Mouse (Mus musculus) liver, postnatal 0 days (tissue): ENCODE results near the gene Prdm5. TPM values are rescaled to one million over a fixed set of nuclear protein-coding genes. Genes with fewer than 3 reads are reported as not detected.

Experiments
- ATAC-seq: fragments of 200-750 bp; cut with Nextera tagmentation; 2 replicates; pipeline ENCODE4 v1.8.0; 2017; ENCODE audit warnings: mild to moderate bottlenecking, moderate library complexity
- DNase-seq: peaks from one replicate; pipeline ENCODE4 v3.0.0-alpha.2; 2016
- H3K27ac ChIP-seq: fragments of 300-500 bp; sonication (generic); 2 replicates; pipeline ENCODE4 v1.5.1; 2014; ENCODE audit warnings: antibody characterized with exemption, moderate library complexity, mild to moderate bottlenecking, low read depth
- H3K27me3 ChIP-seq: fragments of 300-500 bp; sonication (generic); 2 replicates; pipeline ENCODE4 v1.6.1; 2014; ENCODE audit warnings: low read length, control low read depth, mixed read lengths; ENCODE audit not compliant: insufficient read depth
- H3K36me3 ChIP-seq: fragments of 300-500 bp; sonication (generic); replicated peaks from 2 replicates; pipeline ENCODE4 v1.6.1; 2014; ENCODE audit warnings: mild to moderate bottlenecking, control low read depth, low read length, moderate library complexity, mixed read lengths; ENCODE audit not compliant: insufficient read depth
- H3K4me1 ChIP-seq: fragments of 300-500 bp; sonication (generic); 2 replicates; pipeline ENCODE4 v1.6.1; 2014; ENCODE audit warnings: antibody characterized with exemption, mild to moderate bottlenecking, control low read depth; ENCODE audit not compliant: insufficient read depth
- H3K4me2 ChIP-seq: fragments of 300-500 bp; sonication (generic); 2 replicates; pipeline ENCODE4 v1.6.1; 2014; ENCODE audit warnings: low read depth, mild to moderate bottlenecking, low read length, moderate library complexity, mixed read lengths
- H3K4me3 ChIP-seq: fragments of 300-500 bp; sonication (generic); 2 replicates; pipeline ENCODE4 v1.5.1; 2014; ENCODE audit warnings: low read depth, low read length
- H3K9ac ChIP-seq: fragments of 300-500 bp; sonication (generic); replicated peaks from 2 replicates; pipeline ENCODE4 v1.6.1; 2014; ENCODE audit warnings: mild to moderate bottlenecking, moderate library complexity
- H3K9me3 ChIP-seq: fragments of 300-500 bp; sonication (generic); 2 replicates; pipeline ENCODE4 v1.6.1; 2016; ENCODE audit warnings: mild to moderate bottlenecking, control low read depth, low read length, mixed read lengths
- CTCF ChIP-seq: sonication (generic); IDR thresholded peaks from 2 replicates; pipeline ENCODE4 v1.5.1; 2016; ENCODE audit warnings: antibody characterized with exemption, low read depth
- EP300 ChIP-seq: IDR thresholded peaks from 2 replicates; pipeline ENCODE4 v1.6.1; 2016; ENCODE audit warnings: antibody characterized with exemption, low read depth, mild to moderate bottlenecking
- WGBS: fragments of 180-500 bp; shearing (Covaris S2); extraction: QIAGEN DNeasy Blood & Tissue Kit; methylation state at CpG from one replicate; pipeline ENCODE4 v1.1.7; 2014; ENCODE audit not compliant: insufficient replicate concordance; 5-methylcytosine and 5-hydroxymethylcytosine counted together
- polyA plus RNA-seq: library from polyadenylated mRNA; unstranded; fragments of >200 nt; fragmentation: Nextera tagmentation; extraction: Ambion mirVana; gene quantifications from 2 replicates; pipeline ENCODE4 v1.2.1, GENCODE M21; 2015

Gene Prdm5
- polyA plus RNA-seq, 1 experiment from 2014 or later: 0.92 TPM

DNA sequence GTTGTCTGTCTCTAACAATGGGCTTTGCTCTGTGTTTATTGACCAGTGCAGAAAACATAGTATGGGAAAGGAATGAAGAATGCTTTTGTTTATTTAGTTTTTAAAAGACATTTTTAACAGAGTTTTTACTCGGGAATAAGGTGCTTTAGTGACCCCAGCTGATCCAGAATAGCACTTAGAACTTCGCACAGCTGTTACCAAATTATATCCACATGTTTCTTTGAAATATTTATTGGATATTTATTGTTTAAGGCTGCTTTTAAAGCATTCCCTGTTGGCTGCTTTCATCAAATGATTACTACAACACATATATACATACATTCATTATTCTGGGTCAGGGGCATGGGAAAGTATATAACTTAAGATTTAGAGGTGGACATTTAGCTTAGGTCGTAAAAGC lies 32.9 kb downstream of the Prdm5 start:
- no peaks in the 10 kb centered on the region for H3K27me3 ChIP-seq
- H3K27ac ChIP-seq: no peak overlapping the region
- TF ChIP-seq CTCF (no peak), EP300 (no peak)
- no peak overlapping the region for H3K9ac ChIP-seq
- no peaks in the 10 kb centered on the region for H3K36me3 ChIP-seq
- no peak for DNase-seq
- no peaks in the 10 kb centered on the region for H3K4me1 ChIP-seq
- 69% methylated on average over 3 of the region's 3 CpGs for WGBS
- no peak overlapping the region for H3K4me3 ChIP-seq
- no peak overlapping the region for H3K4me2 ChIP-seq
- no peaks in the 10 kb centered on the region for H3K9me3 ChIP-seq
- ATAC-seq: no peak

DNA sequence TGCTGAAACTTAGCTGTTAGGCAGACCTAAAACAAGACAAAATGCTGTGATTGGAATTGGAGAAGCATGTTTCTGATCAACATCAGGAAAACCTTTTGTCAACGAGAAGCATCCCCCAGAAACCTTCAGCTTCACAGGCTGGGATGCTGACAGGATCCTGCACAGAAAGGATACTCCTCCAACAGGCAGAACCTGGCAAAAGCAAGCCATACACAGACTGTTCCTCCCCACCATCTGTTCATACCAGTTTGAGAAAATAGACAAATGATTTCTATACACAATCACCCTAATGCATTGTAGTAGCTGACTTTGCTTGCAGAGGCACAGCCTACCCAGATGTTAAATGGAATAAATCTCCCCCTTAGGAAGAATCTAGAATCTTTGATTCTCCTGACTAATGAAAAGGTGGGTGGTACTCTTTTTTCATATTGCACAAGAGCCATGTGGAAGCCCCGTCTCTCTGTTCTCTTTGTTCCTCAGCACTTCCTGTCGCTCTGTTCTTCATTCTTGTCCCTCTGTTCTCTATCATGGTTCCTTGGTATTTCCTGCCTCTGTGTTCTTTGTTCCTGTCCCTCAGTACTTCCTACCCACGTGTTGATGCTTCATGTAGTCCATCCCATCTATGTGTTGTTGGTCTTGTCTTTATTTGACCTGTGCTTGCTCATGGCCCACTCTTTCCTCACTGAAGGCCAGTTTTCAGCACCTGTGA lies 39.4 kb downstream of the Prdm5 start:
- H3K4me3 ChIP-seq: no peak overlapping the region

DNA sequence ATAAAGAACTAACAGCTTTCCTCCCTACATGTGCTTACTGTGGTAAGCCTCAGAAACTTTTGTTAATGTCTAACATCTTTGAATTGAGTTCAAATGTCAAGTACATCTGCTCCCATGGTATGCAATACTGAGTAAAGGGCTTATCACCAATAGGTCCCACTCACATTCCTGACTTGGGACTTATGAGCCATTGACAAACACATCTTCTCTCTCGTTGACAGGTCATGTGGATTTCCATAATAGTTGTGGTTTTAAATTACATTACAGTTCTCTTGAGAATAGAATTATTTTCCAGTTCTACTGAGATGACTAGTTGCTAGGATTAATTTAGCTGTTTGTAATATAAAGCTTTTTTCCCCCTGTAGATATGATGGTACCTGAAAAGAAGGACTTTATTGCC lies 49.9 kb downstream of the Prdm5 start:
- DNase-seq (no peak), ATAC-seq (no peak)
- Histone ChIP-seq H3K4me2 (no peak overlapping the region), H3K27ac (no peak overlapping the region), H3K27me3 (no peaks in the 10 kb centered on the region), H3K4me1 (no peaks in the 10 kb centered on the region), H3K9me3 (no peaks in the 10 kb centered on the region), H3K4me3 (no peak overlapping the region), H3K36me3 (0 out of 2 replicates have a peak, but pooled peaks cover 4% of the 10 kb centered on the region), H3K9ac (no peak overlapping the region)
- no peak for TF ChIP-seq EP300
- no peak for TF ChIP-seq CTCF
- WGBS: 65% methylated on average over 1 of the region's 1 CpGs

More for the DNA sequence above, 39.4 kb downstream of the Prdm5 start:
- 47% methylated on average over 4 of the region's 4 CpGs for WGBS
- TF ChIP-seq CTCF: no peak
- TF ChIP-seq EP300: no peak
- H3K27me3 ChIP-seq: no peaks in the 10 kb centered on the region
- DNase-seq (no peak), ATAC-seq (no peak)
- H3K4me1 ChIP-seq: no peaks in the 10 kb centered on the region
- H3K4me2 ChIP-seq: no peak overlapping the region
- H3K9me3 ChIP-seq: no peaks in the 10 kb centered on the region
- H3K27ac ChIP-seq: no peak overlapping the region
- no peak overlapping the region for H3K9ac ChIP-seq
- no peaks in the 10 kb centered on the region for H3K36me3 ChIP-seq

DNA sequence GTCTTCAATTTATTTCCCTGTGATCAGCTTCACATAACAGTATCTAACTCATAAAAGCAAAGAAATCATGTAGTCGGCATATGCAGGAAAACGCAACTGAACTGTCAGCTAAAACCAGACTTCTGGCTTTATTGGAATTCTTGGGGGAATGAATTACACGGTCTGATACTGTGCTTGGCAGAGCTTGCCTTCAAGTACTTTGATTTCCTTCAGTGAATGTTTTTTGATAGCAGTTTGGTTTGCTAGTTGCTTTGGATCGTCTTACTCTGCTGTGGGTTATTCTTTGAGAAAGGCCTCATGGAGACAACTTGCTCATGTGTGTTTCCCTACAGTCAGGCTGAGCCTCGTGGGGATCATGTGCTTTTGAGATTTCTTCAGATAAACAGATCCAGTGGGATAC lies 52.7 kb downstream of the Prdm5 start:
- H3K9me3 ChIP-seq: no peaks in the 10 kb centered on the region
- no peak overlapping the region for H3K4me3 ChIP-seq
- H3K4me1 ChIP-seq: no peaks in the 10 kb centered on the region
- no peak overlapping the region for H3K4me2 ChIP-seq
- WGBS: 82% methylated on average over 5 of the region's 5 CpGs
- no peak overlapping the region for H3K27ac ChIP-seq
- TF ChIP-seq CTCF (no peak), EP300 (no peak)
- no peak overlapping the region for H3K9ac ChIP-seq
- H3K36me3 ChIP-seq: 0 out of 2 replicates have a peak, but pooled peaks cover 6% of the 10 kb centered on the region
- DNase-seq: no peak
- no peak for ATAC-seq
- no peaks in the 10 kb centered on the region for H3K27me3 ChIP-seq

DNA sequence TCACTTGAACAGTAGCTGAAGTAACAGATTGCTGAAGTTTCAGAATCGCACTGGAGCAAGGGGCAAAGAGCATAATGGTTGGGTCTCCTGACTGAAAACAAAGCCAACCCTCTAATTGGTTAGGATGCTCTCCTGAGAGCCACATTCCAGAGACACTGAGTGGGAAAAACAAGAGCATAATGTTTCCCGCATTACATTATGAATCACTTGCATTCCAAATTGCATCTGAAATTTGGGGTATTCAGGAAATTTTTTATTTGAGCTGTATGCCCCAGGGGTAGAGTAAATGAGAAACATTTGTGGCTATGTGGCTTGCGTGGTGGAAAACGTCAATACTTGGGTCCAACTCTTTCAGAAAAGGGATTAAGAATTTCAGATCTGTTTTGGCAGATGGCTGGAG lies 55.2 kb downstream of the Prdm5 start:
- 79% methylated on average over 4 of the region's 4 CpGs for WGBS
- no peak for ATAC-seq
- no peaks in the 10 kb centered on the region for H3K4me1 ChIP-seq

DNA sequence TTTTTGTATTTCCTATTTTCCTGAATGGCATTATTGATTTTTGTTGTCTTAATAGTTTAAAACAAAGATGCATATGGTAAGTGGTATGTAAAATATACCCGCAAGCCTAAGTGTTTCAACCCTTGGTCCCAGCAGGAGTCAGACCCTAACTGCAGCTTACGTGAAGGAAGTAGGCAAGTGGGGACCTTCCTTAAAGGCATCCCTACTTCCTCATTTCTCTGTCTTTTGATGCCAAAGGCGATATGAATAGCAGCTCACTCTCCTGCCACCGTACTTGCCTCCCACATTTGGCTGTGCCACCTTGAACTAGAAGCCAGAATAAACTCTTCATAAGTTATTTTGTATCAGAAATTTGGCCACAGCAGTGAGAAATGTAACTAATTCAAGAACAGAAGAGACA lies 63.8 kb downstream of the Prdm5 start:
- TF ChIP-seq EP300 (no peak), CTCF (no peak)
- Histone ChIP-seq H3K9me3 (no peaks in the 10 kb centered on the region), H3K27ac (no peak overlapping the region), H3K4me1 (no peaks in the 10 kb centered on the region), H3K36me3 (no peaks in the 10 kb centered on the region), H3K4me3 (no peak overlapping the region), H3K9ac (no peak overlapping the region), H3K4me2 (no peak overlapping the region), H3K27me3 (no peaks in the 10 kb centered on the region)
- ATAC-seq: no peak
- 38% methylated on average over 4 of the region's 4 CpGs for WGBS
- no peak for DNase-seq

More for the DNA sequence above, 55.2 kb downstream of the Prdm5 start:
- no peak for DNase-seq
- no peak overlapping the region for H3K4me3 ChIP-seq
- no peak overlapping the region for H3K27ac ChIP-seq
- H3K27me3 ChIP-seq: no peaks in the 10 kb centered on the region
- 0 out of 2 replicates have a peak, but pooled peaks cover 6% of the 10 kb centered on the region for H3K36me3 ChIP-seq
- H3K4me2 ChIP-seq: no peak overlapping the region
- TF ChIP-seq CTCF: no peak
- no peak for TF ChIP-seq EP300
- H3K9ac ChIP-seq: no peak overlapping the region
- H3K9me3 ChIP-seq: no peaks in the 10 kb centered on the region
